Mouse (Mus musculus) heart, adult 11 months (tissue): Measurements from ENCODE around the gene Cnot6l.
A peak's percentile ranks its signal among the peaks of the same experiment; 100 is the strongest.

Source experiments
- DNase-seq: peaks from one replicate; pipeline ENCODE4 v3.0.0; 2022

The Cnot6l gene

DNA sequence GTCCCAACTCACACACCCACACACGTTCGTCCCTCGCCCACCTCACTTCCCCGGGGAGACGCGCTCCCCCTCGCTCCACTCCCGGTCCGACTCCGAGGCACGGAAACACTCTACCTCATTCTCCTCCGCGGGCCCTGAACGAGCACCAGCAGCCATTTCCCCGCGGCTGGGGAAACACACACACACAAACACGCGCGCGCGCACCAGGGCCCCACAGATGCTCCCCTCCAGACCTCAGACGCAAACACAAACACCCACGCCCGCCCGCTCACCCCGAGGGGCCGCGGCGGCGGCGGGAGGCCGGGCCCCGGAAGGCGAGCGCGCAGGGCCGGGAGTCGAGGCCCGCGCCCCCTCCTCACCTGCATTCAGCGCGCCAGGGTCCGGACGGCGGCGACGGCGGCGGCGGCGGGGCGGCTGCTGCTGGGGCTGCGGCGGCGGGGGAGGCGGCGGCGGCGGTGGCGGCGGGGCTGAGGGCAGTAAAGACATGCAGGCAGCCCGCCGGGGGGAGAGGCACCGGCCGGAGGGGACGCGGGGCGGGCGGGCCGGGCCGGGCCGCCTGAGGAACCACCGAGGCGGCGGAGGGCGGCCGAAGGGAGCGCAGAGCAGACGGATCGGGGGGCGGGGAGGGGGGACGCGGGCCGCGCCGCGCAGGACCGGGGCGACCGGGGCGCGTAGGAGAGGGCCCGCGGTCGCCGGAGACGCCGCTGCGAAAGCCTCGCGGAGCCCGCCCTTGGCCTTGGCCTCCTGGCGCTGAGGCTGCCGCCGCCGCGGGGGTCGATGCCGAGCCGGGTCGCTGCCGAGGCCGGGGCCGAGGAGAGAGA is 2.2 kb downstream of the Cnot6l start:
- DNase-seq, result peak; percentile 97

GRCm38 (mm10) chr5:96161263-96161577 is 2.8 kb downstream of the Cnot6l start:
- DNase-seq, result no peak

DNA sequence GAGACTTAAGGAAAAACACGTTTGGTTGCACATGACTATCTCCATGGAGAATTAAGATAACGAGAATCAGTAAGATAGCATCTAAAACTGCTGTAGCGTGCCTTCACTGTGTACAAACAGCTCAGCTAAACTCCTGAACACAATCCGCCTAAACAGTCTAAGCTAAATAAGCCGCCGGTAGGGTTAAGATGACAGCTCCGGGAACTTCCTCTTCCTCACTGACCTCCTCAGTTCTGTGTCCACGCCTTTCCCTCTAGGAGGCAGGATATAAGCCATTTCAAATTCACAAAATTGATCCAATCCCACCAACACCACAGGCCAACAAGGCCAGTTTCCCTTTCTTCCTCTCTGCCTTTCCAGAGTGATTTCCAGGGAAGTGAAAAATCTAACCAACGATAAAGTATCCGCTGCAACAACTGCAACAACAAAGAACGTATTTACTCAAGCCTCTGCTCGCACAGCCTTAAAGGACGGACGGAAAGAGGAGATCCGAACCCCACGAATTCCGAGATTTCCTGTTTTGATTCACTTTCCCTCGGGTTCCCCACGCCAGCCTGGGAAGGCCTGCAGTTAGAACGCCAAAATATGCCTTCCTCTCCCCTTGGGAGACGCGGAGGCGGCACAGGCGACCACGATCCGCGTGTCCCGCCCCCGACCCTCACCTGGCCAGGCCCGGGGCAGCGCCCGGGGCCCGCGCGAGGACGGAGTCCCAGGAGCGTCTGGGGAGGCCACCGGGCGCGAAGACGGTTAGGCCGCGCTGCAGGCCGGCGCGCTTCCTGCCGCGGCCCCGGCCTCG is 3.3 kb downstream of the Cnot6l start:
- DNase-seq, result peak; percentile 96

- no peak for DNase-seq
Observed at GRCm38 (mm10) chr5:96142351-96142750, 21.6 kb downstream of the Cnot6l start.

- DNase-seq, result no peak
Observed at GRCm38 (mm10) chr5:96130683-96131082, 33.3 kb downstream of the Cnot6l start.

DNA sequence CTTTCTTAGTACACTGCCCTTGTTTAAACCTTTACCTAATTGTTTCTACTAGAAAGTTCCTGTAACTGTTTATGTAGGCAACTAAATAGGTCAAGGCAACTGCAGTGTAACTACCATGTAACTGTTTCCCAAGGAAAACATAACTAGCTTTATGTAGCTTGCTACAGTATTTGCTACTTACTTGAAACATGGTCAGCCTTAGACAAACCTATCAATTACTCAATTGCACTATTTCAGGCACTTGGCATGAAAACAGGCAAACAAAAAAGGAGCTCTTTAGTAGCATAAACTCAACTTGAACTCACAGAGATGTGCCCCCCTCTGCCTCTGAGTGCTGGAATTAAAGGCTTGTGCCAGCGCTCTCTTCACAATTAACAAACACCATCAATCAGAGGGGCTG is 37.1 kb downstream of the Cnot6l start:
- DNase-seq, result no peak

- DNase-seq, result no peak
Observed at GRCm38 (mm10) chr5:96114943-96115342, 49.0 kb downstream of the Cnot6l start.

GRCm38 (mm10) chr5:96104644-96105043 is 59.3 kb downstream of the Cnot6l start:
- no peak for DNase-seq

DNA sequence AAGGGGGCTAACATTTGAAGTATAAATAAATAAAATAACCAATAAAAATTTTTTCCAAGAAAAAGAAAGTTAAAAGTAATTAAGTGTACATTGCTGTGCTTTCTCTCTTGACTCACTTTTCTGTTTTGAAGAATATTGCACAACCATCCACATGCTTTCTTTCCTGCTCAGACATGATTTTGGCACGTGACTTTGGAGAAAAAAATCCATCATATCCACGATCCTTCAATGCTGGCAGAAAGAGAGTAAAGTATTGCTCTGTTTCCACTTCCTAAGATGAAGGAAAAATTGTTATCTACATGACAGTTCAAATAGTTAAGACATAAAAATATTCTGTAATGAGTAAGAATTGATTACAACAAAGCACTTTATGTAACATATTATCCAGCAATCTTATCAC is 72.5 kb downstream of the Cnot6l start:
- DNase-seq, result no peak

DNA sequence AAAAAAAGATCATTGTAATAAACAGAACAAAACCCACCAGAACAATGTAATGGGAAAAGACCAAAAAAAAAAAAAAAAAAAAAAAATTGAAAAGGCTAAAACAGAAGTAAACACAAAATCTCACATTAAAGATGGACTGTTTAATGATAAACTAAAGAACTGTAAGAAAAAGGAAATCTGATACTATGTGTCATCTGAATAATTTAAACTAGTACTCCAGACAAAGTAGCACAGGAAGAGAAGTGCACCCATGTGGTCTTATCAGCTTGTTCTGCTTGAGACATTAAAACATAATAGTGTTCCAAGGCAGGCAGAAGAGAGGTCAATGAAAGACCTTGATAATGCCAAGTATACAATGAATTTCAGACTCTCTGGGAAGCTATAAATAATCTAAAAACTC is 78.6 kb downstream of the Cnot6l start:
- DNase-seq, result no peak

- no peak for DNase-seq
Observed at GRCm38 (mm10) chr5:96079026-96079425, 84.9 kb downstream of the Cnot6l start.

DNA sequence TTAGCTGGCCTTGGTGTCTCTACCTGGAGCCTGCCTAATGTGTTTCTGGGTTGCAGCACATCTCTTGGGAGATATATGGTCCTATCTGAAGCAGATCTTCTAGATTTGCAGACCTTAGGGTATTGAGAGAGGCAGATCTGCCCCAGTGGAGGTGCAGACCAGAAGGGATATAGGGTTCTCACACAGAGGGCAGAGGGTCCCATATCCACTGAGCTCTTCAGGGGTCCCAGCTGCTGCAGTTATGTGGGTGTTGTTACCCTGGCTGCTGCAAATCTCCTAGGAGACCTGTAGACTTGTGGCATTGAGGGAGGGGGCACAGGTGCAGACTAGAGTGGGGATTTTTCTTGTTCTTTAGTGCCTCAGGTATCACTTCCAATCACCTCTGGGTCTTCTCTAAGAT is 98.4 kb downstream of the Cnot6l start:
- DNase-seq, result no peak

- DNase-seq, result no peak
Observed at GRCm38 (mm10) chr5:96042492-96042891, 121.5 kb downstream of the Cnot6l start.

- no peak for DNase-seq
Observed at GRCm38 (mm10) chr5:96041507-96042104, 122.4 kb downstream of the Cnot6l start.

DNA sequence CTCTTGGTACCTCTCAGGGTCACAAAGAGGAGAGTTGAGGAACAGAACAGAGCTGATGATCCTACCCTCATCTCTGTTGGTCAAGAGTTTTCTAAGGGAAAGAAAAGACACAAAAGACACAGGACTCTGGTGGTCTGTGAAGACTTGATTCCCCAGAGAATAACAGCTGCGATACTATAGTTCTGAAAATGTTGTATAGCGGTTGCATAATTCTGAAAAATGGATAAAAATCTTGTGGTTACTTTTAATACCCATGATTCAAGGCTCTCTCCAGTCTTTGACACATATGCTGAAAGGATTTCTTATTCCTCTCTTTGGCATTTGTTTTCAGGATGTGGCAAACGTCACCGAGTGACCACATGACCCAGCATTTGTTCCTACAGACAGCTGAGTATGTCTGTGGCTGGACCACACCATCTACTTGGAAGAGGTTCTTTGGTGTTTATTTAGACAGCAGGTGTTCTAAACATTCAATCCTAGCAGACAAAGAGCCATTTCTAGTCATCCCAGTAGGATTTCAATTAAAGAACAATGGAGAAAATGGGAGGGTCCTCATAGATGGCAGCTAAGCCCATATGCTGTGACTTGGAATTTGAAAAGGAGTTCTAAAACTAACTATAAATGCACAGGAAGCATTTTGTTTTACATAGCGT is 124.7 kb downstream of the Cnot6l start:
- DNase-seq, result no peak

DNA sequence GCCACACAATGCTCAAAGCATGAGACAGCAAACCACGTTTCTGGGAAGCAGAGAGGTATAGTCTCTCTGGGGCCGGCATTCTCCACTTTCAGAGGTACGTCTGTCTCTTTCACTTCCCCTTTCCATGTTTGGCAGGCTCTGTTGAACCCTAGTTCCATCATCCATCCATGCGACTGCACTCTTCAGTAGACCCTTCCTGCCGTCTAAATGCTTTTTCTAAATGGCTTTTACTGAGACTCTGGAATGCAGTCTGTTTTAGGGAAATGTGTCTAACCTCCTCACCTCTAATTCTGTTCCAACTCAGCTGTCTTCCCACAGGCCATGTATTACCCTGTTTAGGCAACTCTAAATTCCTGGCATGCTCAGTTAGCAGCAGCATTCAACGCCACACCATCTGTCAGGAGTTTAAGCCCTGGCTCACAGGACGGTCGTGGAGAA is 126.3 kb downstream of the Cnot6l start:
- DNase-seq, result no peak

GRCm38 (mm10) chr5:96036125-96036672 is 127.8 kb downstream of the Cnot6l start:
- no peak for DNase-seq

DNA sequence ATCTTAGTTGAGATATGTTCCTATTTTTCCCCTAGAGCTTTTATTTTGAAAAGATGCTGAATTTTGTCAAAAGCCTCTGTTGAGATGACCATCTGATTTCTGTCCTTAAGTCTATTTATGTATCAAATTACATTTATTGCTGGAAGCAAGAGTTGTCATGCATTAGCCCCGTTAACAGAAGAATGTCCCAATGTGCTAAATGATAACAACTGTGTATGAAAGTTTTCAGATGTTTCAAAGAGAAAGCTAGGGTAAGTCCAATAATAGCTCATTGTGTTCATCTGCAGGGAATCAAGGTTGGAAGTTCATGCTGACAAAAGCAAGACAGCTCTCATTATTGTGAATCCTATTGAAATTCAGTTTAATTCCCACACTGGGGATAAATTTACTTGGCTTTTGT is 129.9 kb downstream of the Cnot6l start:
- no peak for DNase-seq

DNA sequence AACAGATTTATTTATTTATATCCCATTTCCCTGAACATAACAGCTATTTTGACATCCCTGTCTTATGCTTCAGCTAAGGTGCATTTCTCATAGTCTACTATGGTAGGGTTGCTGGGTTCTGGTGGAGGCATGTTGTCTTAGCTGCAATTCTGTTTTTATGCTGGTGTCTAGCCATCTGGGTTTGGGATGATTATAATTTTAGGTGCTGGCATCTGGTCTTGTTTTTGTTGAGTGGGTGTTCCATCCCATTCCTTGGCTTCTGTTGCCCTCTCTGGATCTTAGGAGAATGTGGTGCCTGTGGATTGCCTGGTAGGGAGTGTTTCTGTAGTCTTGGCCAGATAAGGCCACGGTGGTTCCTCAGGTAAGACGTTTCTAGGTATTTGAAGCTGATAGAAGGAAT is 134.2 kb downstream of the Cnot6l start:
- DNase-seq, result no peak
